In the genomic region with DNA sequence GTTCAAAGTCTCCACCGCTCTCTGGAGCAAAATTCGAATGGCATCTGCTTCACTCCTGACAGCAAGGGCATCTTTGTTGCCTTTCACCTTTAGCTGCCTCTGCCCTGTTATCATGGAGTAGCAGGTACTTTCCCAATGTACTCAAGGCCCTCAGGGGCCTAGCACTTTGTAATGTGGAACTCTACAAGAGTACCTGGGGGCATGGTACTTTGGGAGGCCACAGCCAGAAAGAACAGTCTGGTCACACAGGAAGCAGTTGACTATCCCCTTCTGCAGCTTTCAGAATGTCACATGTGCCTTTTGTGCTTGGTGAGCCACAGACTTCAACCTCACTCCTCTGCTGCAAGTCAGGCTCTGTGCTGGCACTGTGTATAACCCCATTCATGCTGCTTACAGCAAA, we compare ENCODE assay signal across 31 mouse cellular contexts.
"Had no signal": no experiment of that assay in that cellular context is flagged by ENCODE, and none has a peak within 500 bp of the region (broad histone marks: within the 10 kb centered on the region; RNA-seq: fewer than 3 reads in every experiment).

No protein-coding gene starts in this region.

- H3K27me3 ChIP-seq: limb, embryonic 12.5 days; limb, embryonic 13.5 days; limb, embryonic 15.5 days; liver, embryonic 12.5 days; liver, embryonic 13.5 days; liver, embryonic 15.5 days; lung, embryonic 15.5 days; megakaryocyte, embryonic 14.5 days; midbrain, embryonic 12.5 days; midbrain, embryonic 13.5 days; midbrain, embryonic 15.5 days; neural tube, embryonic 12.5 days; neural tube, embryonic 13.5 days had no signal

- H3K4me3 ChIP-seq: limb, embryonic 12.5 days; limb, embryonic 13.5 days; limb, embryonic 15.5 days; liver, embryonic 12.5 days; liver, embryonic 13.5 days; liver, embryonic 15.5 days; lung, embryonic 15.5 days; megakaryocyte, embryonic 14.5 days; midbrain, embryonic 10.5 days; midbrain, embryonic 12.5 days; midbrain, embryonic 13.5 days; midbrain, embryonic 15.5 days; myocyte; neural tube, embryonic 12.5 days; neural tube, embryonic 13.5 days had no signal

- H3K4me1 ChIP-seq: limb, embryonic 15.5 days; liver, embryonic 12.5 days; liver, embryonic 13.5 days; liver, embryonic 15.5 days; lung, embryonic 15.5 days; megakaryocyte, embryonic 14.5 days; midbrain, embryonic 13.5 days; midbrain, embryonic 15.5 days; neural tube, embryonic 12.5 days; neural tube, embryonic 13.5 days had no signal

- H3K4me2 ChIP-seq: limb, embryonic 12.5 days; limb, embryonic 13.5 days; limb, embryonic 15.5 days; liver, embryonic 11.5 days; liver, embryonic 12.5 days; liver, embryonic 13.5 days; liver, embryonic 15.5 days; lung, embryonic 14.5 days; lung, embryonic 15.5 days; midbrain, embryonic 11.5 days; midbrain, embryonic 12.5 days; midbrain, embryonic 13.5 days; midbrain, embryonic 15.5 days; neural tube, embryonic 12.5 days; neural tube, embryonic 13.5 days had no signal

- DNase-seq: liver; liver, embryonic 13.5 days; liver, postnatal 0 days; lung, adult 18-20 months; lung, adult 2 months; lung, embryonic 14.5 days; lung, postnatal 10 days; lung, postnatal 14 days; lung, postnatal 36 days; lung, postnatal 4 days; midbrain, embryonic 14.5 days had no signal

- ATAC-seq: liver, embryonic 12.5 days; liver, postnatal 0 days; lung, postnatal 0 days; midbrain, embryonic 13.5 days; midbrain, embryonic 15.5 days; midbrain, embryonic 16.5 days had no signal

- H3K9me3 ChIP-seq: limb, embryonic 12.5 days; limb, embryonic 13.5 days; limb, embryonic 15.5 days; liver, embryonic 12.5 days; liver, embryonic 13.5 days; liver, embryonic 15.5 days; lung, embryonic 15.5 days; megakaryocyte, embryonic 14.5 days; midbrain, embryonic 10.5 days; midbrain, embryonic 12.5 days; midbrain, embryonic 13.5 days; midbrain, embryonic 15.5 days; neural tube, embryonic 12.5 days; neural tube, embryonic 13.5 days had no signal

- H3K36me3 ChIP-seq: limb, embryonic 12.5 days; limb, embryonic 13.5 days; limb, embryonic 15.5 days; liver, embryonic 12.5 days; liver, embryonic 13.5 days; liver, embryonic 15.5 days; lung, embryonic 15.5 days; midbrain, embryonic 10.5 days; midbrain, embryonic 12.5 days; midbrain, embryonic 13.5 days; midbrain, embryonic 15.5 days; neural tube, embryonic 12.5 days; neural tube, embryonic 13.5 days had no signal

- H3K9ac ChIP-seq: limb, embryonic 12.5 days; limb, embryonic 13.5 days; limb, embryonic 15.5 days; liver, embryonic 12.5 days; liver, embryonic 13.5 days; liver, embryonic 14.5 days; liver, embryonic 15.5 days; liver, postnatal 0 days; lung, embryonic 14.5 days; lung, embryonic 15.5 days; midbrain, embryonic 12.5 days; midbrain, embryonic 13.5 days; midbrain, embryonic 15.5 days; neural tube, embryonic 12.5 days; neural tube, embryonic 13.5 days had no signal

- H3K27ac ChIP-seq: limb, embryonic 12.5 days; limb, embryonic 13.5 days; limb, embryonic 15.5 days; liver, embryonic 12.5 days; liver, embryonic 13.5 days; liver, embryonic 14.5 days; liver, embryonic 15.5 days; lung, embryonic 15.5 days; macrophage; midbrain, embryonic 10.5 days; midbrain, embryonic 12.5 days; midbrain, embryonic 13.5 days; midbrain, embryonic 15.5 days; neural tube, embryonic 12.5 days; neural tube, embryonic 13.5 days had no signal
